In the genomic region with DNA sequence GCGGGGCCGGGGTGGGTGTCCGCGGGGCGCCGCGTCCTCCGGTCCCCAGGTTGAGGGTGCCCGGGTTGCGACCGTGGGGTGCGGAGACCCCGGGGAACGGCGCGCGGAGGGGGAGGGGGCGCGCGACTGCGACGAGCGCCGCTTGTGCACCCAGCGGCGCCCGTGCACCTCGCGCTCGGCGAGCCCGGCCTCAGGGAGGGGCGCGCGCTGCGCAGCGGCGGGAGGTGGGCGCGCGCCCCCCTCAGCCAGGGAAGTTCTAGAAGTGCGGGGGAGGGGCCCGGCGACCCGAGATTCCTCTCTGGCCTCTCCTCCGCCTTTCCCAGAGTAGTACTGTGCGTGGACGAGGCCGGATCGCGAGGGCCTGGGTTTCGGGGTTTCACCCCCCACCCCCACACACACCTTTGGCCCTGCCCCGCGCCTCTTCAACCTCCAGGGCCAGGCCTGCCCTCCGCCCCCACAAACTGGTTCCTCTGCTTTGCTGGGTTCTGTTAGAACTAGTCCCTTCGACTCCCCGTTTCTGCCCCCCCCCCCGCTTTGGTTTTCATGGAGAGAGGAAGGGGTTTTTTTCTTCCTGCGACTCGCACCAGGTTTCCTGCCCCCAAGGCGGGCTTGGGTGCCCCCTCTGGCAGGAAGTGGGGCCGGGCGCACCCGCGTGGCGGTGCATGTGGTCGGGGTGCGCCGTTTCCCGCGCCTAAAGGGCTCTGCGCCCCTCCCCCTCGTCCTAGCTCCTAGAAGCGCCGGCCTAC, we compare ENCODE assay signal across 1 mouse cellular context.
TF ChIP-seq lines count a peak whose summit lies in the region.

No protein-coding gene starts in this region.

TF ChIP-seq in CH12.LX, 34 proteins besides CTCF, POLR2A, EP300 and RAD21 (continued from another document):
- TF ChIP-seq IRF4 (IDR thresholded peaks at IDR 0.05; ENCODE audit: low read depth, low read length) (0 out of 2 replicates have a peak, but pooled peaks have one; percentile 6), ZC3H11A (IDR thresholded peaks at IDR 0.05; ENCODE audit: low read depth, low read length) (no peak), MYC (IDR thresholded peaks at IDR 0.05; ENCODE audit: low read depth, low read length) (peak; percentile 96), POLR2AphosphoS2 (IDR thresholded peaks at IDR 0.05; ENCODE audit: low read depth, low read length) (no peak), ZMIZ1 (IDR thresholded peaks at IDR 0.05; ENCODE audit: low read depth, low read length) (no peak), JUND (conservative IDR thresholded peaks at IDR 0.05; ENCODE audit: low read depth, low read length) (no peak), GABPA (IDR thresholded peaks at IDR 0.05; ENCODE audit: insufficient replicate concordance, low read depth, low read length) (no peak), HCFC1 (IDR thresholded peaks at IDR 0.05; ENCODE audit: low read depth, low read length) (0 out of 2 replicates have a peak, but pooled peaks have one; percentile 51), KAT2A (IDR thresholded peaks at IDR 0.05; ENCODE audit: insufficient replicate concordance, low read length) (0 out of 2 replicates have a peak, but pooled peaks have one; percentile 32), JUN (IDR thresholded peaks at IDR 0.05; ENCODE audit: insufficient read depth, low read depth, low read length) (no peak), BHLHE40 (IDR thresholded peaks at IDR 0.05; ENCODE audit: low read depth, low read length) (peak; percentile 49; the same call in 1 of the 2 replicates), ELF1 (IDR thresholded peaks at IDR 0.05; ENCODE audit: low read depth, low read length) (peak; percentile 63; the same call in 1 of the 2 replicates), CHD2 (IDR thresholded peaks at IDR 0.05; ENCODE audit: low read length) (peak; percentile 60)
TF ChIP-seq in CH12.LX: peak in this region for 11.
